Mouse (Mus musculus) lung, postnatal 0 days (tissue): ENCODE measurements at regions not wholly inside any gene's neighbourhood (a gene's known extent, or its start where the extent isn't known, plus 50 kb on each side); places are given as distances from the start of the nearest gene placed in this dataset.

Experiments used
- ATAC-seq: fragments of 200-750 bp; cut with Nextera tagmentation; 2 replicates; pipeline ENCODE4 v1.8.0; 2017; ENCODE audit warnings: moderate library complexity
- DNase-seq: peaks from one replicate; pipeline ENCODE4 v3.0.0-alpha.2; 2016; ENCODE audit warnings: low spot score
- H3K27ac ChIP-seq: fragments of 300-500 bp; sonication (generic); 2 replicates; pipeline ENCODE4 v1.5.1; 2014; ENCODE audit warnings: antibody characterized with exemption, mild to moderate bottlenecking, low read length, mixed read lengths
- H3K27me3 ChIP-seq: fragments of 300-500 bp; sonication (generic); replicated peaks from 2 replicates; pipeline ENCODE4 v1.6.1; 2014; ENCODE audit warnings: low read length, mixed read lengths; ENCODE audit not compliant: insufficient read depth
- H3K36me3 ChIP-seq: fragments of 300-500 bp; sonication (generic); 2 replicates; pipeline ENCODE4 v1.6.1; 2014; ENCODE audit warnings: low read length, mixed read lengths; ENCODE audit not compliant: insufficient read depth
- H3K4me1 ChIP-seq: fragments of 300-500 bp; sonication (generic); 2 replicates; pipeline ENCODE4 v1.6.1; 2014; ENCODE audit warnings: antibody characterized with exemption, low read depth, low read length, mixed read lengths; ENCODE audit not compliant: insufficient read depth
- H3K4me2 ChIP-seq: fragments of 300-500 bp; sonication (generic); replicated peaks from 2 replicates; pipeline ENCODE4 v1.6.1; 2014; ENCODE audit warnings: low read depth, mild to moderate bottlenecking, low read length, moderate library complexity, mixed read lengths
- H3K4me3 ChIP-seq: fragments of 300-500 bp; sonication (generic); 2 replicates; pipeline ENCODE4 v1.5.1; 2014; ENCODE audit warnings: low read depth, low read length
- H3K9ac ChIP-seq: fragments of 300-500 bp; sonication (generic); replicated peaks from 2 replicates; pipeline ENCODE4 v1.6.1; 2014; ENCODE audit warnings: low read depth, mild to moderate bottlenecking
- H3K9me3 ChIP-seq: fragments of 300-500 bp; sonication (generic); 2 replicates; pipeline ENCODE4 v1.6.1; 2016; ENCODE audit warnings: low read length, mixed read lengths
- CTCF ChIP-seq: IDR thresholded peaks from 2 replicates; pipeline ENCODE4 v1.5.1; 2016; ENCODE audit warnings: antibody characterized with exemption, mild to moderate bottlenecking
- EP300 ChIP-seq: IDR thresholded peaks from 2 replicates; pipeline ENCODE4 v1.6.1; 2016; ENCODE audit warnings: antibody characterized with exemption, mild to moderate bottlenecking, control low read depth
- WGBS: fragments of 180-500 bp; shearing (Covaris S2); extraction: QIAGEN DNeasy Blood & Tissue Kit; methylation state at CpG from one replicate; pipeline ENCODE4 v1.1.7; 2014; 5-methylcytosine and 5-hydroxymethylcytosine counted together

- no peak overlapping the region for H3K27ac ChIP-seq
- no peak overlapping the region for H3K4me3 ChIP-seq
- no peak overlapping the region for H3K9ac ChIP-seq
- no peak for ATAC-seq
- no peak for TF ChIP-seq EP300
- TF ChIP-seq CTCF: no peak
- H3K27me3 ChIP-seq: no peaks in the 10 kb centered on the region
- H3K4me2 ChIP-seq: no peak overlapping the region
- DNase-seq: no peak
- H3K36me3 ChIP-seq: no peaks in the 10 kb centered on the region
- no peaks in the 10 kb centered on the region for H3K9me3 ChIP-seq
- H3K4me1 ChIP-seq: no peaks in the 10 kb centered on the region
- 73% methylated on average over 5 of the region's 5 CpGs for WGBS
Measured at GRCm38 (mm10) chr19:21030971-21031370, 77.0 kb upstream of the Tmc1 start.

- H3K36me3 ChIP-seq: no peaks in the 10 kb centered on the region
- no peak for ATAC-seq
- no peak overlapping the region for H3K27ac ChIP-seq
- TF ChIP-seq CTCF (no peak), EP300 (no peak)
- no peaks in the 10 kb centered on the region for H3K27me3 ChIP-seq
- H3K4me3 ChIP-seq: no peak overlapping the region
- no peaks in the 10 kb centered on the region for H3K4me1 ChIP-seq
- no peak overlapping the region for H3K4me2 ChIP-seq
- no peaks in the 10 kb centered on the region for H3K9me3 ChIP-seq
- H3K9ac ChIP-seq: no peak overlapping the region
- DNase-seq: no peak
- WGBS: 84% methylated on average over 3 of the region's 3 CpGs
Measured at GRCm38 (mm10) chr19:21028981-21029380, 75.0 kb upstream of the Tmc1 start.

GRCm38 (mm10) chr19:21012391-21012790, 58.4 kb upstream of the Tmc1 start:
- TF ChIP-seq EP300 (no peak), CTCF (no peak)
- no peaks in the 10 kb centered on the region for H3K4me1 ChIP-seq
- no peak for DNase-seq
- H3K4me2 ChIP-seq: no peak overlapping the region
- no peak overlapping the region for H3K4me3 ChIP-seq
- no peaks in the 10 kb centered on the region for H3K36me3 ChIP-seq
- H3K9me3 ChIP-seq: no peaks in the 10 kb centered on the region
- H3K27ac ChIP-seq: no peak overlapping the region
- H3K27me3 ChIP-seq: no peaks in the 10 kb centered on the region
- 92% methylated on average over 8 of the region's 10 CpGs for WGBS
- no peak for ATAC-seq
- H3K9ac ChIP-seq: no peak overlapping the region

GRCm38 (mm10) chr19:21009607-21010006, 55.6 kb upstream of the Tmc1 start:
- H3K36me3 ChIP-seq: no peaks in the 10 kb centered on the region
- ATAC-seq: no peak
- no peaks in the 10 kb centered on the region for H3K9me3 ChIP-seq
- H3K4me1 ChIP-seq: no peaks in the 10 kb centered on the region
- no peak overlapping the region for H3K9ac ChIP-seq
- WGBS: 89% methylated on average over 2 of the region's 2 CpGs
- H3K27ac ChIP-seq: no peak overlapping the region
- H3K4me3 ChIP-seq: no peak overlapping the region
- H3K27me3 ChIP-seq: no peaks in the 10 kb centered on the region
- no peak for TF ChIP-seq CTCF
- no peak for TF ChIP-seq EP300
- H3K4me2 ChIP-seq: no peak overlapping the region
- no peak for DNase-seq

- no peak for TF ChIP-seq CTCF
- no peak for TF ChIP-seq EP300
- H3K9me3 ChIP-seq: no peaks in the 10 kb centered on the region
- no peak overlapping the region for H3K27ac ChIP-seq
- ATAC-seq (no peak), DNase-seq (no peak)
- H3K4me1 ChIP-seq: no peaks in the 10 kb centered on the region
- H3K4me3 ChIP-seq: no peak overlapping the region
- H3K4me2 ChIP-seq: no peak overlapping the region
- 75% methylated on average over 2 of the region's 2 CpGs for WGBS
- H3K36me3 ChIP-seq: no peaks in the 10 kb centered on the region
- no peak overlapping the region for H3K9ac ChIP-seq
- no peaks in the 10 kb centered on the region for H3K27me3 ChIP-seq
Measured at GRCm38 (mm10) chr19:21004411-21004810, 50.4 kb upstream of the Tmc1 start.
